Mouse (Mus musculus) midbrain, embryonic 11.5 days (tissue): ENCODE data around the gene Btc. TPM values are rescaled to one million over a fixed set of nuclear protein-coding genes. Genes with fewer than 3 reads are reported as not detected.

Source experiments
- polyA plus RNA-seq: library from polyadenylated mRNA; unstranded; fragments of >200 nt; fragmentation: Nextera tagmentation; extraction: Ambion mirVana; gene quantifications from 2 replicates; pipeline ENCODE4 v1.2.1, GENCODE M21; 2014

The Btc gene
- polyA plus RNA-seq, 1 experiment from 2014 or later = 0.18 TPM

Other genes starting within 250 kb of the Btc start
- gene Parm1, start 114.6 kb upstream of the Btc start, polyA plus RNA-seq = 17.5 and 17.6 TPM in 2 replicates